Mouse (Mus musculus) frontal cortex, postnatal 25 days (tissue): ENCODE data around the gene Ndfip2.

Experiments
- DNase-seq, 2 experiments: peaks; one replicate each; pipeline ENCODE4 v3.0.0; 2022; ENCODE audit warnings: low spot score in 2 of 2

The Ndfip2 gene

DNA sequence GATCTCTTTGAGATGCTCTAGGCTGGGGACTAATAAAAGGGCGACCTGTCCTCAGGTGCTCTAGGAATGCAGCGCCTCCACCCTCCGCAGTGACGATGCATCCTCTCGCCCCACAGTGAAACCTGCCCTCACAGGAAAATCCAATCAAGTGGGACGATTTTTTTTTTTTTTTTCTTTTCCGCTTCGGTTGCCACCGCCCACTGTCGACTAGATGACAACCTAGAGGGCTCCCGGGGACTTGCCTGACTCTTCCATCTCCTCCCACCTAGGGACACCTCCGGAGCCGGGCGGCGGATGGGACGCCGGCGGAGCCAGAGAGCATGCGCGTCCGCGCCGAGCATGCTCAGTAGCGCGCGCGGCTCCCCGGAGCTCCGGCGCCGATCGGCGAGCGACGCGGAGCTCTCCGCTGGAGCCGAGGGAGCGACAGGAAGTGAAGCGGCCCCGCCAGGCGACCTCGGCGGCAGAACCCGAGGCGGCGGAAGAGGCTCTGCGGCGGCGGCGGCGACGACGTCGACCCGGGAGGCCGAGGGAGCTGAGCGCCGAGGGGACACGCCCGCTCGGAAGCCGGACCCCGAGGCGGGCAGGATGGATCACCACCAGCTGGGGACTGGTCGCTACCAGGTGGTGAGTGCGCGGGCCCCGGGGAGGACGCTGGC is at the start of gene Ndfip2:
TSS of gene Ndfip2 (plus strand) at position 195 of the 656 bp plus-strand sequence.
- peak; percentile 68 to 76 for DNase-seq

GRCm38 (mm10) chr14:105219525-105220376 is 38.6 kb upstream of the Ndfip2 start:
- no peak for DNase-seq

- DNase-seq, result no peak
These were observed 36.1 kb upstream of the Ndfip2 start for GRCm38 (mm10) chr14:105222240-105222639.

DNA sequence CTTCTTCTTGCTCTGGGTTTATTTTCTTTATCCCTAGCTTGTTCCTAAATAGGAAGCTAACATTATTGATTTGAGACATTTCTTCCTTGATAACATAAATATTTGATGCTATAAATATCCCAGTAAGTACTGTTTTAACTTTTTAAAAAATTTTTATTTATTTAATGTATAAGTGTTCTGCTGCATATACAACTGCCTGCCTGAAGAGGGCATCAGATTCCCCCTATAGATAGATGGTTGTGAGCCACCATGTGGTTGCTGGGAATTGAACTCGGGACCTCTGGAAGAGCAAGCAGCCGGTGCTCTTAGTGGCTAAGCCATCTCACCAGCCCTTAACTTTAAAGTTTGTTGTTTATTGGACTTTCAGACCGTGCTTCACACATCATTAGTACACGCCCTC is 32.6 kb upstream of the Ndfip2 start:
- DNase-seq, result no peak

- no peak for DNase-seq
These were observed 26.0 kb upstream of the Ndfip2 start for GRCm38 (mm10) chr14:105232421-105232820.

GRCm38 (mm10) chr14:105236596-105236995 is 21.8 kb upstream of the Ndfip2 start:
- no peak for DNase-seq

GRCm38 (mm10) chr14:105237736-105238135 is 20.6 kb upstream of the Ndfip2 start:
- DNase-seq, result no peak

DNA sequence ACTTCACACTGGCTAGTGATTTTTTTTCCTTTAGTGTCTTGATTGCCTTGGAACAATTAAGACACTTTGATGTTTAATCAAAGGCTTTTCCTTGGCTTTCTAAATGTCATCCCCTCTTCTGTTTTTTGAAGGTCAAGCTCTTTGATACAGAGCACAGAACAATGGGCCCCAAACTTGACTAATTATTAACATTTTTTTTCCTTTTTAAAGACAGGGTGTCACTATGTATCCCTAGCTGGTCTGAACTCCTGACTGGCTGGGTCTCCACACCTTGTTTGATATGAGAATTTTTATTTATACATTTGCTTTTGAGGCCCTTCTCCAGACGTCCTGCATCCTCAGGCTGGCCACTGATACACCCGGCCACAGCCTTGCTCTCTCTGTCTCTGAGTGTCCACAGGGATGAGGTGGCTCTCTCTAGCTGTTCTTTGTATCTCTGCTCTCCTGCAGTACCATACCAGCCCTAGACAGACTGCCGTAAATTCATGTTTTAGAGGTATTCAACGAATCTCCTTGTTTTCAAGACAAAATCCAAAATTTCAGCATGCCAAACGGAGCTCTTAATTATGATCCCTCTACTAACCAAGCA is 19.8 kb upstream of the Ndfip2 start:
- DNase-seq, result no peak

- DNase-seq, result no peak
These were observed 18.3 kb upstream of the Ndfip2 start for GRCm38 (mm10) chr14:105240120-105240519.

DNA sequence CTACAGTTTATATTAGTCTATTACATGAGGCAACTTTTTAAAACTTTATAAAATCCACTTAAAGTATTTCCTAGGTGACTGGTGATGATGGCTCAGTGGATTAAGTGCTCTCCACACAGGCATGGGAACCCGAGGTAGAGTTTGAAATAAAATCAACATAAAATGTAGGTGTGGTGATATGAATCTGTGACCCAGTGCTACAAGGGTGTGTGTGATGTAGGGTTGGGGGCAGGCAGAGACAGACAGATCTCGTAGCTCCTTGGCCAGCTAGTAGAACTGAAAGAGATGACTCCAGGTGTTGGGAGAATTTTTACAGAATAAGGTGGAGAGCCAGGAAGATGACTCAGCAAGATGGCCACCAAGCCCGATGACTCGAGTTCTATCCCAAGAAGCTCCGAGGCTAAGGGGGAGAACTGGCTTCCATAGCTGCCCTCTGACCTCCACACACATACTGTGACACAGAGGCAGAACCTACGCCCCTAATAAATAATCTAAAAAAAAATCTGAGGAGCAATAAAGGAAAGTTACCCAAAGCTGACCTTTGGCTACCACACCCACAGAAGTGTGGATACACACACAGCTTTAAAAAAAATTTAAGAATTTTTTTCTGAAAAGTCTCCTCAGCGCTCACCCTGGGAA is 14.4 kb upstream of the Ndfip2 start:
- DNase-seq, result no peak

- DNase-seq, result no peak
These were observed 7.3 kb upstream of the Ndfip2 start for GRCm38 (mm10) chr14:105251038-105251437.

DNA sequence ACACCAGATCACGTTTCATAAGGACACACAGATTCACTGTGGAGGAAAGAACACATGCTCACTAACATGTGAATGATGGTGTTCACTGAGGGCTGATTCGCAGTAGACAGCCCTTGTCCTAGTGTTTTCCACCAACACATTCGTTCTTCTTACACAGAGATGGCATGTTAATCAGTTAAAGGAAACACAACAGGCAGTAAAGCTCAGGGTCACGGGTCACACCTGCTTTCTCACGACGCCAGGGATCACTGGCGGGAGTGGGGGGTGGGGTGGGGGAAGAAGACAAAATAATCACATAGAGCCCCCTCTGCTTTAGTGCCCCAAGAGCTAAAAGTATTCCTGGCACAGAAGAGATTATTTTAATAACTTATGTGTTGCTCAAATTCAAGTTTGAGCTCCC is 5.1 kb upstream of the Ndfip2 start:
- DNase-seq, result no peak

GRCm38 (mm10) chr14:105254401-105254800 is 4.0 kb upstream of the Ndfip2 start:
- no peak for DNase-seq

DNA sequence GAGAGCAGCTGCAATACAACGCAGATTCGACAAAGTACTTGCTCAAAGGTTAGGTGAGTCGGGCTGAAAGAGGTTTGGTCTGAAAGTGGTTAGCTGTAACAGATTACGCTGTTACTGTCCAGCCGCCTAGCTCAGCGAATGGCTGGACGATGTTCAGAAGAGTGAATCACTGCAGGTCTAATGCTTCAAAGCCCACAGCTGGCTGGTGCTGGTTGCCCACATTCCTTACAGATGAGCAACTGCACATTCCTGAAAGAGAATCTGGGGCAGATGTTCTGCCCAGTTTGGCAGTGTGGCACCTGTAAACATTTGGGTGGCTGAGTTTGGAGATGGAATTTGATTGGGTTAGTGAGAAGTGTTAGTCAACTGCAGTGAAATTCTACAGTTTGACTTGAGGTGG is 2.8 kb upstream of the Ndfip2 start:
- DNase-seq, result no peak

- peak in 1 of 2 experiments; percentile 22 for DNase-seq
These were observed 885 bp downstream of the Ndfip2 start for GRCm38 (mm10) chr14:105259035-105259880.

DNA sequence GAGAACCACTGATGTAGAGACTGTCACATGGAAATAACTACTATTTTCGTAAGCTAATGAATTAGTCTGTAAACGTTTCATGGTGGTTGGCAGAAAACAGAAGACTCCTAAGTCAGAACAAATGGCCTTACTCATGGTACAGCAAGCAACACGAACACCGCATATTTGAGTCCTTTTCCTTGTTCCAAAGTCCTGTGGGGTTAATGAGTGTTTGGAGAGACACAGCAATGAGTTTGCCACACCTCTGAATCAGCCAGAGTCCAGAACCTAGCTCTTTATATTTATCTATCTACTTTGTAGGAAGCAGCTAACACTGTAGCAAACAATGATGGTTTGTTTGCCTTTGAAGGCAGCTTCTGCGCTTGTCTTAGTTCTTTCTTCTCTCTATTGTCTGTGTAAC is 4.5 kb downstream of the Ndfip2 start:
- no peak for DNase-seq

DNA sequence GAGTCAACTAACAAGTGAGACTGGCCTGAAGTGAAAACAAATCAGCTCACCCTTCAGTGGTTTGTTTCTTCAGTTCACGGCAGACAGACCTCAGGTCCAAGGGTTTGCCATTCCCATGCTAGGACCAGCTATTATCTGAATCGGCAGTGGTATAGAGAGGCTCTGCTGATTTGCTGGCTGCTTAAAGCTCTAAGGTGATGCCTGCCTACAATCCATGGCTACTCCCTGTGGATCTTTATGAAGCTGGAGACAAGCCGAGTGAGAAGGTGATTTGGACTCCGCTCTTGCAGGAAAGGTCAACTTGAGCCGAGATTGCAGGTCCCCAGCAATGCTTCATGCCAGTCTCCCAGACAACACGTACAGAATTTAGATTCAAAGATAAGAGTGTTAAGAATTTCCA is 8.7 kb downstream of the Ndfip2 start:
- DNase-seq, result no peak

DNA sequence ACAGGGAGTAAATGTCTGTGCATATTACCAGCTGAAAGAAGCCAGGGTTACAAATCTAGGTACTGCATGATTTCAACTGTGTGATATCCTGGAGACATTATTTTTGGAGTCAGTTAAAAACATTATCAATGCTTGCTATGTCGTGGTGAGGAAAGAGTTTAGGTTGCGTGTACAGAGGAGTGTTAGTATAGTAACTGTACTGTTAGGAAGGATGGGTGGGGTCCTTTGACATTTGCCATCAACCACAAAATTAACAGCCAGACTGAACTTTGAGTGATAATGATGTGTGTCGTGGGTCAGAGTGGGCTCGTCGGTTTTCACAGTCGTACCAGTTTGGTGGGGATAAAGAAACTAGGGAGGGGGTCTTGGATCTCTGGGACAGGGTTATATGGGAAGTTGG is 13.7 kb downstream of the Ndfip2 start:
- DNase-seq, result no peak

DNA sequence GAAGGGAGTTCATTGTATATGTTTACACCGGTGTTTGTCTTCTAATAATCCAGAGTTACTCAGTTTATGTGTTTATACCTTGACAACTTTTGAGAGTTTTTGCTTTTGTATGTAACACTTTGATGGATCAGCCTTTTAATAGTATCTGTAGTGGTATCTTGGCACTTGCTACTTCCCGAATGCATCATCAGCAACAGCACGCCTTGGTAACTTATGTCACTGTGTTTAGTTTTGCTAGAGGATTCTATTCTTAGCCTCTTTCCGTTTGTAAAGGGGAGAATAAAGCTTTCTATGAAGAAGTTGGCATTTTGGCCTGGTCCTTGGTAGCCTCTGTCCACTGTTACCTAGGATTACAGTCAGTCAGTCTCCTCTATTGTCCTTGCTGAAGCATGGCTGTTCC is 14.2 kb downstream of the Ndfip2 start:
- DNase-seq, result no peak

DNA sequence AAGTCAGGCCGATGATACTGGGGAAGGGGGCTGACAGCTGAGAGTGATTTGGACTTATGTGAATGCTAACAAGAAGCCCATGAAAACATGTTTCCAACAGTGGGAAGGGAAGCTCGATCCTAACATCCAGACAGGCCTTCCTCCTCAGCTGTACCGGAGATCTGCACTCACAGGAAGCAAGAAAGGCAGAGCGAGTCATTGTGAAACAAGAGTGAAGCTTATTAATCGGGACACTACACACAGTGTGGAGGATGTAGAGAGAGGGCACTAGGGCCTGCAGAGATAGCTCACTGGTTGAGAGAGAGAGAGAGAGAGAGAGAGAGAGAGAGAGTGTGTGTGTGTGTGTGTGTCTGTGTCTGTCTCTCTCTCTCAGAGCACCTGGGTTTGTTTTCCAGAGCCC is 16.8 kb downstream of the Ndfip2 start:
- DNase-seq, result no peak

DNA sequence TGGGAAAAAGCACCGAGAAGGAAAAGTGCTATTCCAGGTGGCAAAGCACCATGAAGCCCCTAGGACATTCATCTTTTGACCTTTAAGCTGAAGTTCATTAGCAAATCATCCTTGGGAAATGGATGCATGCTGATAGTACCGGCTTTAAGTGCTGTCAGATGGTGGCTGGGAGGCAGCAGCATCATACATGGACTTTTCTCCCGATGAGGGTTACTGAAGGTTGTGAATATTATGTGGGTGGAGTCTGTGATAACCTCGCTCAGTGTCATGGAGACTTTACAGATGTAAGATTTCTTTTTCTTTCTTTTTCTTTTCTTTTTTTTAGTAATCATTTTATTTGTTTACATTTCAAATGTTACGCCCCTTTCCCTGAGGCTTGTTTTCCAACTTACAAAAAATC is 18.9 kb downstream of the Ndfip2 start:
- DNase-seq, result no peak
